ENCODE assay signal across 14 mouse cellular contexts in the genomic region with DNA sequence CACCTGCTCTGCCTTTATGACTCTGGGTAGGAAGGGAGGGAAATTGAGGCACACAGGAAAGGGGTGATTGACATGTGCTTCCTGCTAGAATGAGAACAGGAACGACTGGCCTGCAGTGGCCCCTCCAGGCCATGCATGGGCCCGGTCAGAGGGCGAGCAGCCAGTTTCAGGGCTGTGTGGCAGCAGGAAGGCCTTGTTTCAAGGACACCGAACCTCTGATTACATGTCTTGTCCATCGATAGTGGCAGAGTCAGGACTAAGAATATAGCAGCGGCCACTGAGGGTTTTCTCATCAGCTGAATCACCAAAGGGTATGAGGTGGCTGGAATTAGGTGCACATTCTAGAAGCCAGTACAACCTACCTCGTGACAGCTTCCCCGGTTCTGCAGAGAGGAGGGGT.
"Had no signal": no experiment of that assay in that cellular context is flagged by ENCODE, and none has a peak within 500 bp of the region (broad histone marks: within the 10 kb centered on the region; RNA-seq: fewer than 3 reads in every experiment).

No protein-coding gene starts in this region.

- H3K36me3 ChIP-seq: midbrain, embryonic 15.5 days had no signal

- H3K27me3 ChIP-seq: limb, embryonic 12.5 days; liver, embryonic 13.5 days; lung, embryonic 15.5 days; midbrain, embryonic 15.5 days; neural tube, embryonic 12.5 days had no signal

- H3K9me3 ChIP-seq: limb, embryonic 12.5 days; liver, embryonic 13.5 days; lung, embryonic 15.5 days; midbrain, embryonic 15.5 days; neural tube, embryonic 12.5 days had no signal

- DNase-seq: kidney, postnatal 10 days; kidney, postnatal 4 days; liver; liver, embryonic 13.5 days; liver, postnatal 0 days; lung, postnatal 14 days; thymus, postnatal 4 days had no signal

- H3K27ac ChIP-seq: layer of hippocampus, adult 2 months; limb, embryonic 12.5 days; liver, embryonic 13.5 days; lung, embryonic 15.5 days; macrophage; midbrain, embryonic 15.5 days; neural tube, embryonic 12.5 days; stomach, postnatal 0 days had no signal

- H3K4me2 ChIP-seq: limb, embryonic 12.5 days; liver, embryonic 13.5 days; lung, embryonic 15.5 days; midbrain, embryonic 15.5 days; neural tube, embryonic 12.5 days had no signal

- ATAC-seq: liver, postnatal 0 days; midbrain, embryonic 15.5 days had no signal

- H3K4me3 ChIP-seq: layer of hippocampus, adult 2 months; limb, embryonic 12.5 days; liver, embryonic 13.5 days; lung, embryonic 15.5 days; midbrain, embryonic 15.5 days; neural tube, embryonic 12.5 days had no signal

- H3K9ac ChIP-seq: limb, embryonic 12.5 days; liver, embryonic 13.5 days; liver, postnatal 0 days; lung, embryonic 15.5 days; midbrain, embryonic 15.5 days; neural tube, embryonic 12.5 days had no signal
